Mouse (Mus musculus) G1E (cell line): Measurements from ENCODE around the gene Sphk2. TPM values are rescaled to one million over a fixed set of nuclear protein-coding genes. Genes with fewer than 3 reads are reported as not detected.

Experiments
- ATAC-seq: 2 replicates; pipeline ENCODE4 v1.8.0; 2016; ENCODE audit warnings: mild to moderate bottlenecking; ENCODE audit not compliant: insufficient number of reproducible peaks, poor library complexity, low FRiP score, severe bottlenecking; ENCODE audit errors: extremely low read depth
- DNase-seq: peaks from one replicate; pipeline ENCODE4 v3.0.0; 2012; ENCODE audit warnings: low spot score
- H3K27me3 ChIP-seq: 2 replicates; pipeline ENCODE4 v1.6.1; 2012; ENCODE audit warnings: mild to moderate bottlenecking, low read length, inconsistent platforms; ENCODE audit not compliant: insufficient read depth
- H3K36me3 ChIP-seq: replicated peaks from 2 replicates; pipeline ENCODE3; 2012; ENCODE audit warnings: mild to moderate bottlenecking, inconsistent platforms
- H3K4me1 ChIP-seq: 2 replicates; pipeline ENCODE4 v1.6.1; 2012; ENCODE audit warnings: low read depth, low read length, inconsistent platforms, mixed read lengths; ENCODE audit not compliant: insufficient read depth
- H3K4me3 ChIP-seq: 2 replicates; pipeline ENCODE4 v1.5.1; 2012; ENCODE audit warnings: low read depth, mild to moderate bottlenecking, inconsistent platforms, low read length, moderate library complexity, mixed read lengths
- H3K9me3 ChIP-seq: replicated peaks from 2 replicates; pipeline ENCODE4 v1.6.1; 2012; ENCODE audit warnings: inconsistent platforms
- CTCF ChIP-seq: IDR thresholded peaks from 2 replicates; pipeline ENCODE4 v1.5.1; 2012; ENCODE audit warnings: low read depth, low read length, inconsistent platforms, mixed read lengths
- GATA1 ChIP-seq: IDR thresholded peaks from 2 replicates; pipeline ENCODE4 v1.6.1; 2012; ENCODE audit warnings: borderline replicate concordance, low read length, inconsistent platforms, mixed read lengths
- GATA2 ChIP-seq: IDR thresholded peaks from 2 replicates; pipeline ENCODE4 v1.6.1; 2012; ENCODE audit warnings: low read depth, low read length, inconsistent platforms, borderline replicate concordance
- POLR2AphosphoS5 ChIP-seq: IDR thresholded peaks from 2 replicates; pipeline ENCODE4 v1.6.1; 2012; ENCODE audit warnings: low read depth, low read length, inconsistent platforms; ENCODE audit not compliant: insufficient replicate concordance
- TAL1 ChIP-seq: conservative IDR thresholded peaks from 2 replicates; pipeline ENCODE4 v1.6.1; 2012; ENCODE audit warnings: low read depth, low read length, inconsistent platforms, mixed read lengths
- polyA plus RNA-seq: library from polyadenylated mRNA; stranded (reverse); fragments of >175 nt; gene quantifications from 2 replicates; pipeline ENCODE4 v1.2.3, GENCODE M21; 2012
- total RNA-seq, 2 experiments: library from RNA; stranded (forward) in 1 of 2; stranded (reverse) in 1 of 2; fragments of 200-1000 nt in 1 of 2; fragments of >200 nt in 1 of 2; fragmentation: Nextera tagmentation in 1 of 2; gene quantifications; 2 replicates each; pipeline ENCODE4 v1.2.3; 2014 to 2017

Gene Sphk2
- total and polyA plus RNA-seq, 3 experiments, result 9.3 to 96.0 (median 21.4) TPM

DNA sequence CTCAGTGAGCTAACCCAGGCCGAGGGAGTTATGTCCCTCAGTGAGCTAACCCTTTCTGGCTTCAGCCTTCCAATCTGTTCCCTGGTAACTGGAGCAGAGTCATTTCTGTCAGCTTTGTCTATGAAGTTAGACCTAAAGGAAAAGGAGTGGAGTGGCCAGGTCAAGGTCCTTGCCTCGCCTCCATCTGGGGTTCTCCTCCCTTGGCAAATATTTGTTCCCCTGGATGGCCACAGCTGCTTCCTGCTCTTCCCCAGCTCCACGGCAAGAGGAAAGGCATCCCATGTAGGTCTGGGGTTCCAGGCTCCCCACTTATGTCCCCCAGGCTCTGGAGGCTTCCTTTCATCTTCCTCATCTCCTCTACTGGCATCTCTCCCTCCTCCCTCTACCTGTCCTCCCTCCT, 9.8 kb upstream of the Sphk2 start:
- Histone ChIP-seq H3K4me1 (peaks cover 69% of the 10 kb centered on the region), H3K4me3 (no peak overlapping the region), H3K36me3 (peaks cover 82% of the 10 kb centered on the region), H3K9me3 (no peaks in the 10 kb centered on the region), H3K27me3 (peaks cover 2% of the 10 kb centered on the region; the same call in 1 of the 2 replicates)
- DNase-seq (no peak), ATAC-seq (no peak)
- TF ChIP-seq GATA2 (no peak), GATA1 (no peak), TAL1 (no peak), POLR2AphosphoS5 (no peak), CTCF (no peak)

DNA sequence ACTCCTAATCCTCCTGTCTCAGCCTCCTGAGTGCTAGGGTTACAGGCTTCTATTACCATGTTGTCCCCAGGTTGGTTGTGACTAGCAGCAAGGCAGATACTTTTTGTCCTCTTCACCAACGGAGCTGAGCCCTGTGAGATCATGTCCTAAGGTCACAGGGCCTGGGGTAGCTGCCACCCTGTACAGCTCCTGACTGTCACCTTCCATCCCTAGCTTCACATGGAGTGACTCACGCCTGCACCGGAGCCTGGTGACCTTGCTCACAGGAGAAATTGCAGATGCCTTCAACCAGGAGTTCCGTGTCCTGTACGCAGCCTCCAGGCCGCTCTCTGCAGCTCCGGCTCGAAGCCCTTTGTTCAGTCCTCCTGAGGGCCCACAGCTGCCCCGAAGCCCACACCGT, 8.6 kb upstream of the Sphk2 start:
- peaks cover 94% of the 10 kb centered on the region for H3K36me3 ChIP-seq
- H3K4me3 ChIP-seq, result no peak overlapping the region
- peaks cover 78% of the 10 kb centered on the region for H3K4me1 ChIP-seq
- ATAC-seq (no peak), DNase-seq (no peak)
- no peaks in the 10 kb centered on the region for H3K9me3 ChIP-seq
- TF ChIP-seq GATA1 (no peak), GATA2 (no peak), CTCF (no peak)
- no peaks in the 10 kb centered on the region for H3K27me3 ChIP-seq

DNA sequence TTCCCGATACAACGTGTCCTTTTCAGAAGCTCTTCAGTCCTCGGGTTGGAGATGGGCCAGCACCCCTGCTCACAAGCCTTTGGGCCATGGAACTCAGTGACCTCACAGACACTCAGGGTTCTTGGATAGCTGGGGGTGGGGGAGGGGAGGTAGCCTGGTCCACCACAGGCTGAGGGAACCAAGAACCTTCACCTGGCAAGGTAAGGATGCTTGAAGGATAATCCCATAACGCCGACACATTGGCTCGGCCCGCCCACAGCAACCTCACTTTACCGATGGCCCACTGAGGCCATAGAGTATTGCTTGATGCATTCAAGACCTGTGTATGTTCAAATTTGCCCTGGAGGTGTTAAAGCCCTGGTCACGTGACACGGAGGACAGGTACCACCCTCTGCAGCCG, 7.9 kb upstream of the Sphk2 start, which contains the start of gene Spaca4:
Spaca4 (minus strand) TSS at position 101 of the 400 bp plus-strand sequence.
- no peak for DNase-seq
- H3K4me1 ChIP-seq, result peaks cover 78% of the 10 kb centered on the region
- H3K9me3 ChIP-seq, result no peaks in the 10 kb centered on the region
- H3K27me3 ChIP-seq, result no peaks in the 10 kb centered on the region
- TF ChIP-seq GATA2 (no peak), POLR2AphosphoS5 (no peak), CTCF (no peak), TAL1 (no peak), GATA1 (no peak)
- no peak for ATAC-seq
- H3K4me3 ChIP-seq, result peak within 1 kb of the TSS; percentile 3; the same call in 1 of the 2 replicates
- H3K36me3 ChIP-seq, result peaks cover 100% of the 10 kb centered on the region

DNA sequence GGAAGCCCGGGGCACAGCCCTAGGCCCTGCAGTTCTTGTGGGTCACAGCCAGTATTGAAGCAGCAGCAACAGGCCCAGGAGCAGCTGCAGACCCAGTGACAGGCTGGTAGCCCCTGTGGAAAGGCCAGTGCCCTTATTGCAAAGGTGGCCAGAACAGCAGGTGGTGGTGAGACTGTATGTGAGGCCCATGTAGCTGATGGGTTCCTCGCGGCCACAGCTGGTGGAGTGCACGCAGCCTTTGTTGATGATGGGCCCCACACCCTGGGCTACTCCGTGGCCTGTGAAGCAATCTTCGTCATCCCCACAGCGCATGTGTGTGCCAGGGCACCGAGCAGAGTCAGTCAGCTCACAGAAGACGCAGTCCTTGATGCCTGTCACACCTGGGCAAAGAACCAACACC, 7.3 kb upstream of the Sphk2 start:
- Histone ChIP-seq H3K4me3 (peak overlapping the region; percentile 3; the same call in 1 of the 2 replicates), H3K36me3 (peaks cover 100% of the 10 kb centered on the region), H3K9me3 (no peaks in the 10 kb centered on the region), H3K4me1 (peaks cover 78% of the 10 kb centered on the region), H3K27me3 (no peaks in the 10 kb centered on the region)
- ATAC-seq, result no peak
- no peak for TF ChIP-seq GATA2
- TF ChIP-seq CTCF, result no peak
- no peak for TF ChIP-seq TAL1
- no peak for TF ChIP-seq GATA1
- 0 out of 2 replicates have a peak, but pooled peaks have one; percentile 15 for TF ChIP-seq POLR2AphosphoS5
- DNase-seq, result no peak

DNA sequence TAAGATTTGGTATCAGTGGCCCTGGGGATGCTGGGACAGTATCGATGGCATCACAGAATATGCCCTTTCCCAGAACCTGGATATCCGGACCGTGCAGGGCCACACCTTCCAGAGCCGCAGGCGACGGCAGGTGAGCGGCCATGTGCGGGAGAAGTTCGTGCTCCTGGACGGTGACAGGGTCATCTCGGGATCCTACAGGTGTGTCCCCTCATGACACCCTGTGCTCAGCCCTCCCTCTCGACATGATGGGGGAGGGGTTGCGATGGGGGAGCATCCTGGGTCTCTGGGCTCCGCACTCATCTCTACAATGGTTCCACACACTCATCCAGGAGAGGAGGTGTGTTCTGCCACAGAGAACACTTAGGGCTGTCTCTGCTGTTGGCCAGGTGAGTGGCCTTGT, 6.0 kb upstream of the Sphk2 start:
- TF ChIP-seq POLR2AphosphoS5 (no peak), CTCF (no peak), GATA1 (no peak), GATA2 (no peak), TAL1 (no peak)
- no peaks in the 10 kb centered on the region for H3K9me3 ChIP-seq

DNA sequence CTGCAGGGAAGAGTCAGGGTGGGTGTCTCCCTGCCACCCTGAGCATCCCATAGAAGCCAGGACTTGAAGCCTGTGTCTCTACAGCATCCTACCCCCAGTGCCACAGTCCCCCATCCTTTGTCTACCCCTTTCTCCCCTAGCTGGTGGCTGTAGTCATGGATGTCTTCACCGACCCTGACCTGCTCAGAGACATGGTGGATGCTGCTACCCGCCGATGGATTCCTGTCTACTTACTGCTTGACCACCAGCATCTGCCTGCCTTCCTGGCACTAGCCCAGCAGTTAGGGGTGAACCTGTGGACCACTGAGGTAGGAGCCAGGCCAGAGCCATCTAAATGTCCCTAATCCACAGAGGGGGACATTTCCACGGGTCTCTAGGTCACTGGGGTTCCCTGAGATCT, 5.5 kb upstream of the Sphk2 start:
- peaks cover 80% of the 10 kb centered on the region for H3K4me1 ChIP-seq
- TF ChIP-seq GATA2 (no peak), GATA1 (no peak), CTCF (no peak), TAL1 (no peak)
- H3K4me3 ChIP-seq, result no peak overlapping the region
- ATAC-seq, result no peak
- DNase-seq, result no peak
- H3K36me3 ChIP-seq, result peaks cover 98% of the 10 kb centered on the region
- no peaks in the 10 kb centered on the region for H3K27me3 ChIP-seq
- no peaks in the 10 kb centered on the region for H3K9me3 ChIP-seq

More for the DNA sequence above, 6.0 kb upstream of the Sphk2 start:
- H3K4me3 ChIP-seq, result no peak overlapping the region
- no peaks in the 10 kb centered on the region for H3K27me3 ChIP-seq
- ATAC-seq (no peak), DNase-seq (no peak)
- peaks cover 100% of the 10 kb centered on the region for H3K36me3 ChIP-seq
- H3K4me1 ChIP-seq, result peaks cover 80% of the 10 kb centered on the region
